Mouse (Mus musculus): ENCODE results near the gene Ano6.
A peak's percentile ranks its signal among the peaks of the same experiment; 100 is the strongest.

Gene Ano6

GRCm38 (mm10) chr15:95797144-95797983 lies 6.7 kb downstream of the Ano6 start:
- peak; percentile 16 for DNase-seq

GRCm38 (mm10) chr15:95798266-95798665 lies 7.6 kb downstream of the Ano6 start:
- DNase-seq: no peak

- no peak for DNase-seq
Observed at GRCm38 (mm10) chr15:95799632-95800031, 9.0 kb downstream of the Ano6 start.

- no peak for DNase-seq
Observed at GRCm38 (mm10) chr15:95800051-95800450, 9.4 kb downstream of the Ano6 start.

GRCm38 (mm10) chr15:95801261-95801979 lies 10.8 kb downstream of the Ano6 start:
- no peak for DNase-seq

- no peak for DNase-seq
Observed at GRCm38 (mm10) chr15:95802140-95802539, 11.5 kb downstream of the Ano6 start.

GRCm38 (mm10) chr15:95802762-95803161 lies 12.1 kb downstream of the Ano6 start:
- no peak for DNase-seq

GRCm38 (mm10) chr15:95803484-95803883 lies 12.8 kb downstream of the Ano6 start:
- DNase-seq: no peak

GRCm38 (mm10) chr15:95804255-95804654 lies 13.6 kb downstream of the Ano6 start:
- DNase-seq: peak; percentile 45

- DNase-seq: peak; percentile 49
Observed at GRCm38 (mm10) chr15:95805022-95805471, 14.4 kb downstream of the Ano6 start.

GRCm38 (mm10) chr15:95807908-95808307 lies 17.3 kb downstream of the Ano6 start:
- no peak for DNase-seq

- no peak for DNase-seq
Observed at GRCm38 (mm10) chr15:95810357-95810761, 19.7 kb downstream of the Ano6 start.

- DNase-seq: no peak
Observed at GRCm38 (mm10) chr15:95812821-95813571, 22.4 kb downstream of the Ano6 start.

- no peak for DNase-seq
Observed at GRCm38 (mm10) chr15:95817501-95817900, 26.9 kb downstream of the Ano6 start.

GRCm38 (mm10) chr15:95819249-95820035 lies 28.8 kb downstream of the Ano6 start:
- DNase-seq: no peak

- DNase-seq: no peak
Observed at GRCm38 (mm10) chr15:95820142-95820541, 29.5 kb downstream of the Ano6 start.

- DNase-seq: no peak
Observed at GRCm38 (mm10) chr15:95820678-95821077, 30.0 kb downstream of the Ano6 start.

GRCm38 (mm10) chr15:95822099-95822498 lies 31.5 kb downstream of the Ano6 start:
- no peak for DNase-seq

- DNase-seq: no peak
Observed at GRCm38 (mm10) chr15:95823383-95824306, 33.0 kb downstream of the Ano6 start.

- no peak for DNase-seq
Observed at GRCm38 (mm10) chr15:95826516-95826915, 35.9 kb downstream of the Ano6 start.

- DNase-seq: peak; percentile 66
Observed at GRCm38 (mm10) chr15:95827465-95827971, 36.9 kb downstream of the Ano6 start.
